Mouse (Mus musculus) spleen, postnatal 10 days (tissue): ENCODE results near the gene Btbd35f24.
"Not testable (repeated sequence)": the region's sequence is repeated elsewhere in the genome, so short reads cannot be mapped to it uniquely, and the experiment has no call there.

Experiments used
- DNase-seq, 2 experiments: peaks; one replicate each; pipeline ENCODE4 v3.0.0; 2021 to 2022; ENCODE audit warnings: low spot score in 2 of 2

The Btbd35f24 gene

GRCm38 (mm10) chrX:3195727-3196126 lies at the start of gene Btbd35f24:
TSS of gene Btbd35f24 (minus strand) at chrX:3195827.
- DNase-seq: not testable (repeated sequence)
